Mouse (Mus musculus): ENCODE data around the gene Cbr1.

DNA sequence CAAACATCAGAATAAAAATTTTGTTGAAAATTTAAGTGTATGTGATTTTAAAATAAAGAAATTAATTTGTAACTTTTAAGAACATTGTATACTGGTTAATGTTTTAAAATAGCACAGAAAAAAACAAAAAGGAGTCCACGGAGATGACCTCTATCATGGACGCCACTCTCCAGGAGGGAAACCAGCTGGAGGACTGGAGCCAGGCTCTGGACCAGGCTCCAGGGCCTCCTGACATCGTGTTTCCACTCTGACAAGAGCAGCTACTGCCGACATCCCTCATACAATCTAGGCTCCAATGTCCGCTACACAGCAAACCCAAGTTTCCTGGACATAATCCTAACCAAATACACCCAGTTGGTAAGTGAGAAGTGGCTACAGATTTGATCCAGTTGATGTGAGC is 9.9 kb upstream of the Cbr1 start:
- TF ChIP-seq POLR2A (IDR thresholded peaks at IDR 0.05; ENCODE audit: borderline replicate concordance, control insufficient read depth, low read depth, low read length) (no peak), CTCF (IDR thresholded peaks at IDR 0.05; ENCODE audit: control insufficient read depth, insufficient read depth, low read length) (no peak)

Data from bone marrow, adult 2 months (tissue).